Mouse (Mus musculus): ENCODE measurements at regions not wholly inside any gene's neighbourhood (a gene's known extent, or its start where the extent isn't known, plus 50 kb on each side); places are given as distances from the start of the nearest gene placed in this dataset.

- TF ChIP-seq CTCF (conservative IDR thresholded peaks at IDR 0.05; ENCODE audit: low read length) (no peak), NANOG (IDR thresholded peaks at IDR 0.05; ENCODE audit: borderline replicate concordance, low read length) (no peak), POU5F1 (IDR thresholded peaks at IDR 0.05; ENCODE audit: borderline replicate concordance, low read length) (no peak)
Measured at GRCm38 (mm10) chr19:26091386-26091785, 419.2 kb downstream of the Dmrt2 start.
